12 mouse cellular contexts compared by ENCODE assay signal in the genomic region with DNA sequence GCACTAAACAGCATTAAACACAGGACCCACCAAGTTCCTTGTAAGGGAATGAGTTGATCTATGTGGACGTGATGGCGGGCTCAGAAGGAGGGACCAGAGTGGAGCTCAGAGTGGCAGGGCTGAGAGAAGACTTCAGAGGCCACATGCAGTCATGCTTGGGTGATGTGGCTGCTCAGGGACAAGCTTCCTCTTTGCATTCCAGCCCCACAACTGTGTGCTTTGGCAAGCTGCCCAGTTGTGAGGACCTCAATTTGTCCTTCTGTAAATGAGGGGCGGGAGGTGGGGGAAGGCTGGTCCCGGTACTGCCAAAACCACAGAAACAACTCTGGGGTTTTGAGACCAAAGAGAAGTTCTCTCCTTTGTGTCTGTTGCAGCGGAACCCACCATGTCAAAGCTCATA. TPM values are rescaled to one million over a fixed set of nuclear protein-coding genes. Genes with fewer than 3 reads are reported as not detected.
DNase-seq lines count a peak whose midpoint lies in the region; ATAC-seq and TF ChIP-seq lines count a peak whose summit lies in the region.
"Had no signal": no experiment of that assay in that cellular context is flagged by ENCODE, and none has a peak within 500 bp of the region (broad histone marks: within the 10 kb centered on the region; RNA-seq: fewer than 3 reads in every experiment).

No protein-coding gene starts in this region.

- no peak overlapping the region for H3K4me3 ChIP-seq in forebrain, embryonic 14.5 days (ENCODE audit: low read depth, low read length)
- no peak overlapping the region for H3K4me3 ChIP-seq in forebrain, embryonic 12.5 days (replicated peaks)
- H3K4me3 ChIP-seq in kidney, adult 2 months (ENCODE audit: insufficient read depth, low read depth, low read length): no peak overlapping the region
- no peak overlapping the region for H3K4me3 ChIP-seq in lung, postnatal 0 days (ENCODE audit: low read depth, low read length)
- H3K4me3 ChIP-seq: forebrain, embryonic 15.5 days; neural tube, embryonic 13.5 days had no signal

- no peak for TF ChIP-seq CTCF in kidney, adult 2 months (conservative IDR thresholded peaks at IDR 0.05; ENCODE audit: insufficient read depth, insufficient read length, low read depth, low read length)
- TF ChIP-seq CTCF in lung, postnatal 0 days (IDR thresholded peaks at IDR 0.05): no peak

- ATAC-seq in forebrain, embryonic 14.5 days: no peak
- no peak for ATAC-seq in forebrain, embryonic 12.5 days (ENCODE audit: low FRiP score)
- ATAC-seq in lung, postnatal 0 days: peak; percentile 70
- ATAC-seq in frontal cortex, adult (ENCODE audit: low TSS enrichment): no peak
- no peak for ATAC-seq in erythroid progenitor cell, adult 5-6 weeks (replicated peaks; ENCODE audit: low FRiP score, poor library complexity, severe bottlenecking)
- ATAC-seq: forebrain, embryonic 15.5 days had no signal

- no peak overlapping the region for H3K27ac ChIP-seq in forebrain, embryonic 14.5 days (ENCODE audit: low read depth, low read length)
- H3K27ac ChIP-seq in forebrain, embryonic 12.5 days: no peak overlapping the region
- no peak overlapping the region for H3K27ac ChIP-seq in kidney, adult 2 months (ENCODE audit: insufficient read depth, low read depth, low read length)
- H3K27ac ChIP-seq in lung, postnatal 0 days (ENCODE audit: low read length): no peak overlapping the region
- H3K27ac ChIP-seq: forebrain, embryonic 15.5 days; macrophage; neural tube, embryonic 13.5 days had no signal

- no peaks in the 10 kb centered on the region for H3K9me3 ChIP-seq in forebrain, embryonic 14.5 days (replicated peaks; ENCODE audit: control insufficient read depth, low read length)
- no peaks in the 10 kb centered on the region for H3K9me3 ChIP-seq in forebrain, embryonic 12.5 days
- H3K9me3 ChIP-seq in lung, postnatal 0 days (ENCODE audit: low read length): no peaks in the 10 kb centered on the region
- H3K9me3 ChIP-seq: forebrain, embryonic 15.5 days; neural tube, embryonic 13.5 days had no signal

- no peaks in the 10 kb centered on the region for H3K27me3 ChIP-seq in forebrain, embryonic 14.5 days (replicated peaks; ENCODE audit: control insufficient read depth, insufficient read depth, low read length)
- H3K27me3 ChIP-seq in forebrain, embryonic 12.5 days: 0 out of 2 replicates have a peak, but pooled peaks cover 3% of the 10 kb centered on the region
- no peaks in the 10 kb centered on the region for H3K27me3 ChIP-seq in kidney, adult 2 months (replicated peaks; ENCODE audit: control insufficient read depth, insufficient read depth, low read length)
- no peaks in the 10 kb centered on the region for H3K27me3 ChIP-seq in lung, postnatal 0 days (replicated peaks; ENCODE audit: insufficient read depth, low read length)
- H3K27me3 ChIP-seq: forebrain, embryonic 15.5 days; neural tube, embryonic 13.5 days had no signal

- DNase-seq in forebrain, embryonic 14.5 days (ENCODE audit: low spot score): peak; percentile 38
- DNase-seq in A20 (ENCODE audit: low read depth, low spot score): peak; percentile 52
- DNase-seq in kidney, adult 2 months: peak; percentile 20
- peak; percentile 44 for DNase-seq in lung, postnatal 0 days (ENCODE audit: low spot score)
- DNase-seq in adrenal gland, postnatal 10 days: no peak
- DNase-seq: cerebellum, adult 11 months had no signal

- TF ChIP-seq POLR2A in kidney, adult 2 months (IDR thresholded peaks at IDR 0.05; ENCODE audit: low read depth, low read length): no peak

- H3K36me3 ChIP-seq in forebrain, embryonic 14.5 days (ENCODE audit: control insufficient read depth, insufficient read depth, low read length): no peaks in the 10 kb centered on the region
- H3K36me3 ChIP-seq in forebrain, embryonic 12.5 days (replicated peaks): no peaks in the 10 kb centered on the region
- H3K36me3 ChIP-seq in kidney, adult 2 months (ENCODE audit: control insufficient read depth, insufficient read depth, low read length): no peaks in the 10 kb centered on the region
- no peaks in the 10 kb centered on the region for H3K36me3 ChIP-seq in lung, postnatal 0 days (ENCODE audit: insufficient read depth, low read length)
- H3K36me3 ChIP-seq: forebrain, embryonic 15.5 days; neural tube, embryonic 13.5 days had no signal

- TF ChIP-seq EP300 in lung, postnatal 0 days (IDR thresholded peaks at IDR 0.05): no peak

- H3K4me1 ChIP-seq in forebrain, embryonic 14.5 days (ENCODE audit: control insufficient read depth, insufficient read depth, low read length): no peaks in the 10 kb centered on the region
- H3K4me1 ChIP-seq in forebrain, embryonic 12.5 days: no peaks in the 10 kb centered on the region; the same call in none of the 2 replicates
- H3K4me1 ChIP-seq in kidney, adult 2 months (ENCODE audit: control insufficient read depth, insufficient read depth, low read length): no peaks in the 10 kb centered on the region
- H3K4me1 ChIP-seq in lung, postnatal 0 days (ENCODE audit: insufficient read depth, low read depth, low read length): peaks cover 4% of the 10 kb centered on the region; the same call in 1 of the 2 replicates

- 58% methylated on average over 5 of the region's 5 CpGs for WGBS in forebrain, embryonic 14.5 days
- 81% methylated on average over 5 of the region's 5 CpGs for WGBS in forebrain, embryonic 12.5 days
- WGBS in kidney, adult 2 months: 38% methylated on average over 5 of the region's 5 CpGs
- WGBS in lung, postnatal 0 days: 34% methylated on average over 5 of the region's 5 CpGs

- no peak overlapping the region for H3K4me2 ChIP-seq in forebrain, embryonic 14.5 days (ENCODE audit: low read length)
- no peak overlapping the region for H3K4me2 ChIP-seq in forebrain, embryonic 12.5 days
- H3K4me2 ChIP-seq in lung, postnatal 0 days (replicated peaks; ENCODE audit: low read depth, low read length): no peak overlapping the region
- H3K4me2 ChIP-seq: forebrain, embryonic 15.5 days; neural tube, embryonic 13.5 days had no signal

- H3K9ac ChIP-seq in forebrain, embryonic 14.5 days (ENCODE audit: low read length): no peak overlapping the region
- H3K9ac ChIP-seq in forebrain, embryonic 12.5 days: no peak overlapping the region
- no peak overlapping the region for H3K9ac ChIP-seq in lung, postnatal 0 days (replicated peaks; ENCODE audit: low read depth)
- H3K9ac ChIP-seq: forebrain, embryonic 15.5 days; neural tube, embryonic 13.5 days had no signal

RNA-seq across cellular contexts. Expression of a gene that starts 33.3 kb away (rescaled TPM):
- polyA plus RNA-seq in forebrain, embryonic 14.5 days (2014; fragmentation: Nextera tagmentation; extraction: Ambion mirVana): 9.2 and 9.7 TPM in 2 replicates
- polyA plus RNA-seq in forebrain, embryonic 12.5 days (2016; fragmentation: Nextera tagmentation; extraction: Ambion mirVana): 15.1 and 16.4 TPM in 2 replicates
- 28.5 and 34.5 TPM in 2 replicates for polyA plus RNA-seq in kidney, adult 2 months (2012; rRNA removed)
- 10.8 and 12.0 TPM in 2 replicates for polyA plus RNA-seq in lung, postnatal 0 days (2015; fragmentation: Nextera tagmentation; extraction: Ambion mirVana)
- 10 to 100 TPM; 22.9 to 31.1 TPM for total RNA-seq in adrenal gland, postnatal 10 days (2021)
- total RNA-seq in erythroid progenitor cell, adult 5-6 weeks (2015; ENCODE audit: low replicate concordance): 3.6 and 17.2 TPM in 2 replicates
- 6.5 and 10.4 TPM in 2 replicates for total RNA-seq in erythroid progenitor cell, adult 5-6 weeks (2017; ENCODE audit: low replicate concordance)

RNA-seq across cellular contexts. Expression of a gene that starts 55.4 kb away (rescaled TPM):
- polyA plus RNA-seq in forebrain, embryonic 14.5 days (2014; fragmentation: Nextera tagmentation; extraction: Ambion mirVana): 545 and 644 TPM in 2 replicates
- 853 and 874 TPM in 2 replicates for polyA plus RNA-seq in forebrain, embryonic 12.5 days (2016; fragmentation: Nextera tagmentation; extraction: Ambion mirVana)
- polyA plus RNA-seq in kidney, adult 2 months (2012; rRNA removed): 116 and 138 TPM in 2 replicates
- 152 and 167 TPM in 2 replicates for polyA plus RNA-seq in lung, postnatal 0 days (2015; fragmentation: Nextera tagmentation; extraction: Ambion mirVana)
- 100 to 1,000 TPM; 278 to 298 TPM for total RNA-seq in adrenal gland, postnatal 10 days (2021)
- 250 and 265 TPM in 2 replicates for total RNA-seq in erythroid progenitor cell, adult 5-6 weeks (2015; ENCODE audit: low replicate concordance)
- total RNA-seq in erythroid progenitor cell, adult 5-6 weeks (2017; ENCODE audit: low replicate concordance): 313 and 505 TPM in 2 replicates
